Mouse (Mus musculus): Measurements from ENCODE around the gene Zmynd11.

Zmynd11 gene

GRCm38 (mm10) chr13:9656613-9657012 lies 108.5 kb downstream of the Zmynd11 start:
- in situ Hi-C loops (cut with MseI, MboI) = no loop called here

- in situ Hi-C loops (cut with MseI, MboI) = no loop called here
Measured at GRCm38 (mm10) chr13:9653018-9653417, 112.1 kb downstream of the Zmynd11 start.

DNA sequence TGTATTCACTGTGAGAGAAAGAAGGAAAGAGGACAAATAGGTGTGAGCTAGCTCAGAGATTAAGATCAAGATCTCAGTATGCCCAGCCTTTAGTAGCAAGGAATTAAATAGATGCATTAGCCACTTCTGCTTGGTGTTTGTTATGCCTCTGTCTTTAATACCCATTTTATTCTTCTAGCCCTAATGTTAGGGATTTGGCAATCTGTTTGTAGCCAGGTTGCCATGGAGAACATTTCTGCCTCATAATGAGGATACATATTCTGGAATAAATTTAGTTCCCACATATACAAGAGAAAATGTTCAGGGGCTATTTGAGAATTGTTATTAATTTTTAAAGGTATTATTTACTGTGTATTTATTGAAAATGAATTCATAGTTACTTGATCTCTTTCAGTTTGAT lies 114.5 kb downstream of the Zmynd11 start:
- in situ Hi-C loops (cut with MseI, MboI) = no loop called here

DNA sequence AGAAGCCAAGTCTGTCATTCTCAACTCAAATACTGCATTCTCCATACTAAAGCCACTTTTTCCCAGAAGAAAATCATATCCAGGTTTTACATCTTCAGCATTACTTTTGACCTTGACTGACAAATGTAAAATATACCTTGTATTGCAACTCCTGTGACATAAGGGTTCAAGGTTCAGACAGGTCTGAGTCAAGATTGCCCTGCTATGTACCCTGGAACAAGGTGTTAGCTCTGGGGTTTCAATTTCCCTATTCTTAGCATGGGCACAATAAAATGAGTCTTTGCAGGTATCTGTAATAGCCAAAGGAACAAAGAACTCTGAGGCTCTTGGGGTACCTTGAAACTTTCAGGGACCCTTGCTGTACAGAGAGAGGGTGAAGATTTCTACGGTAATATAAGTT lies 115.2 kb downstream of the Zmynd11 start:
- in situ Hi-C loops (cut with MseI, MboI) = loop anchor here (25.0 kb wide), 1 partner anchor 463 kb away; no protein-coding TSS in a partner anchor

- in situ Hi-C loops (cut with MseI, MboI) = loop anchor here (25.0 kb wide), 1 partner anchor 461 kb away; no protein-coding TSS in a partner anchor
Measured at GRCm38 (mm10) chr13:9648716-9649115, 116.4 kb downstream of the Zmynd11 start.

GRCm38 (mm10) chr13:9637949-9638348 lies 127.2 kb downstream of the Zmynd11 start:
- in situ Hi-C loops (cut with MseI, MboI) = loop anchor here (25.0 kb wide), 1 partner anchor 451 kb away; no protein-coding TSS in a partner anchor

- in situ Hi-C loops (cut with MseI, MboI) = loop anchor here (25.0 kb wide), 1 partner anchor 449 kb away; no protein-coding TSS in a partner anchor
Measured at GRCm38 (mm10) chr13:9636505-9636904, 128.6 kb downstream of the Zmynd11 start.

GRCm38 (mm10) chr13:9635951-9636350 lies 129.2 kb downstream of the Zmynd11 start:
- in situ Hi-C loops (cut with MseI, MboI) = loop anchor here (25.0 kb wide), 1 partner anchor 449 kb away; no protein-coding TSS in a partner anchor
